Mouse (Mus musculus) hindbrain, embryonic 15.5 days (tissue): ENCODE measurements at regions not wholly inside any gene's neighbourhood (a gene's known extent, or its start where the extent isn't known, plus 50 kb on each side); places are given as distances from the start of the nearest gene placed in this dataset.
"Not testable (repeated sequence)": the region's sequence is repeated elsewhere in the genome, so short reads cannot be mapped to it uniquely, and the experiment has no call there.

Experiments used
- ATAC-seq: fragments of 200-750 bp; cut with Nextera tagmentation; 2 replicates; pipeline ENCODE4 v1.8.0; 2017; ENCODE audit warnings: low read depth, moderate number of reproducible peaks, moderate TSS enrichment; ENCODE audit not compliant: low FRiP score
- H3K27ac ChIP-seq: fragments of 300-500 bp; sonication (generic); replicated peaks from 2 replicates; pipeline ENCODE4 v1.5.1; 2015; ENCODE audit warnings: mild to moderate bottlenecking, inconsistent platforms
- H3K27me3 ChIP-seq: fragments of 300-500 bp; sonication (generic); 2 replicates; pipeline ENCODE4 v1.6.1; 2015; ENCODE audit warnings: control low read depth, inconsistent platforms
- H3K36me3 ChIP-seq: fragments of 300-500 bp; sonication (generic); 2 replicates; pipeline ENCODE4 v1.6.1; 2015; ENCODE audit warnings: control low read depth, inconsistent platforms
- H3K4me1 ChIP-seq: fragments of 300-500 bp; sonication (generic); replicated peaks from 2 replicates; pipeline ENCODE4 v1.6.1; 2015; ENCODE audit warnings: control low read depth, inconsistent platforms
- H3K4me2 ChIP-seq: fragments of 300-500 bp; sonication (generic); 2 replicates; pipeline ENCODE4 v1.6.1; 2015; ENCODE audit warnings: moderate library complexity, mild to moderate bottlenecking, inconsistent platforms
- H3K4me3 ChIP-seq: fragments of 300-500 bp; sonication (generic); 2 replicates; pipeline ENCODE4 v1.5.1; 2015; ENCODE audit warnings: mild to moderate bottlenecking, inconsistent platforms
- H3K9ac ChIP-seq: fragments of 300-500 bp; sonication (generic); 2 replicates; pipeline ENCODE4 v1.6.1; 2015; ENCODE audit warnings: inconsistent platforms
- H3K9me3 ChIP-seq: fragments of 300-500 bp; sonication (generic); 2 replicates; pipeline ENCODE4 v1.6.1; 2016; ENCODE audit warnings: control low read depth, inconsistent platforms
- WGBS: fragments of 180-500 bp; shearing (Covaris S2); methylation state at CpG from one replicate; pipeline ENCODE4 v1.1.7; 2015; 5-methylcytosine and 5-hydroxymethylcytosine counted together

- Histone ChIP-seq H3K9ac (no peak overlapping the region), H3K4me1 (no peaks in the 10 kb centered on the region), H3K27ac (no peak overlapping the region), H3K27me3 (no peaks in the 10 kb centered on the region), H3K36me3 (no peaks in the 10 kb centered on the region), H3K4me2 (no peak overlapping the region), H3K4me3 (no peak overlapping the region), H3K9me3 (no peaks in the 10 kb centered on the region)
- WGBS = 84% methylated on average over 13 of the region's 13 CpGs
- ATAC-seq = no peak
Observed at GRCm38 (mm10) chr10:96709698-96710356, 93.0 kb downstream of the Btg1 start.

- no peak overlapping the region for H3K4me3 ChIP-seq
- H3K9me3 ChIP-seq = no peaks in the 10 kb centered on the region
- no peaks in the 10 kb centered on the region for H3K36me3 ChIP-seq
- no peak for ATAC-seq
- no peak overlapping the region for H3K27ac ChIP-seq
- H3K4me2 ChIP-seq = no peak overlapping the region
- peaks cover under 1% of the 10 kb centered on the region; the same call in 1 of the 2 replicates for H3K4me1 ChIP-seq
- no peaks in the 10 kb centered on the region for H3K27me3 ChIP-seq
- 79% methylated on average over 2 of the region's 2 CpGs for WGBS
- no peak overlapping the region for H3K9ac ChIP-seq
Observed at GRCm38 (mm10) chr10:96711993-96712392, 95.2 kb downstream of the Btg1 start.

DNA sequence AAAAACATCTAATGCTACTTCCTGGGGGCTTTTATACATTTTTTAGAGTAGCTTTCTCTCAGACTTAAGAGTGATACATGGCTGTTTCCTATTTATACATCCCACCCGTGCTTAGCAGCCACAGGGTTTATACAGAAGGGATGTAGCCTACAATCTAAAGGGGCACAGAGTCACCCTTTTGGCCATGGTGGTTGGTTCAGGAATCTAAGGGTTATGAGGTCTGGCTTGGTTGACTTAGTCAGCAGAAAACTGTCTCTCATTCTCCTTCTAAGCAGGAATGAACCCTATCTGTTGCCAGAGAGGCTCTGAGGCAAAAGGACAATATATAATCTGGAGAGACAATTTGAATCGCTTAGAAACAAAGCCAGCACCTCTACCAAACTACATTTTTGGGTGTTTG lies 97.9 kb downstream of the Btg1 start:
- H3K4me1 ChIP-seq = peaks cover 5% of the 10 kb centered on the region; the same call in 1 of the 2 replicates
- H3K9ac ChIP-seq = no peak overlapping the region
- no peak for ATAC-seq
- H3K4me3 ChIP-seq = no peak overlapping the region
- H3K36me3 ChIP-seq = no peaks in the 10 kb centered on the region
- no peaks in the 10 kb centered on the region for H3K9me3 ChIP-seq
- no peak overlapping the region for H3K4me2 ChIP-seq
- no peaks in the 10 kb centered on the region for H3K27me3 ChIP-seq
- 84% methylated on average over 2 of the region's 2 CpGs for WGBS
- no peak overlapping the region for H3K27ac ChIP-seq

DNA sequence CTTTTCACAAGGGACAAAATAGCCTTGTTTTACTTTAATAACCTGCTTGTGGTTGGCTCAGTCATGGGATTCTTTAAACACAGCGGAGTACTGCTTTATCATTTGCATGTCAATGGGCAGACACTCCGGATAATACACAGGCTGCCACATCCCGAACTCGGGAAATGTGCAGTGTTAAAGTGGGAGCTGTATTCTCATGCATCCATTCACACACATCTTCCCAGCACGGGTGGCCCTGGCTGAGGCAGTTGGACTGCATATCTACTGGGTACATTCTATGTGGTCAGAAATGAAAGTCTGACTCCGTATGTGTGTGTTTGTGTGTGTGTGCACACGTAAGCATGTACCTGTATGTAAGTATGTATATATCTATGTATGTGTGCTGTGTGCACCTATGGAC lies 100.5 kb downstream of the Btg1 start:
- ATAC-seq = 0 out of 2 replicates have a peak, but pooled peaks have one; percentile 16
- Histone ChIP-seq H3K9me3 (no peaks in the 10 kb centered on the region), H3K4me3 (no peak overlapping the region), H3K27me3 (no peaks in the 10 kb centered on the region), H3K9ac (no peak overlapping the region), H3K4me1 (peaks cover 13% of the 10 kb centered on the region), H3K4me2 (no peak overlapping the region), H3K36me3 (no peaks in the 10 kb centered on the region), H3K27ac (no peak overlapping the region)
- WGBS = 36% methylated on average over 7 of the region's 7 CpGs

DNA sequence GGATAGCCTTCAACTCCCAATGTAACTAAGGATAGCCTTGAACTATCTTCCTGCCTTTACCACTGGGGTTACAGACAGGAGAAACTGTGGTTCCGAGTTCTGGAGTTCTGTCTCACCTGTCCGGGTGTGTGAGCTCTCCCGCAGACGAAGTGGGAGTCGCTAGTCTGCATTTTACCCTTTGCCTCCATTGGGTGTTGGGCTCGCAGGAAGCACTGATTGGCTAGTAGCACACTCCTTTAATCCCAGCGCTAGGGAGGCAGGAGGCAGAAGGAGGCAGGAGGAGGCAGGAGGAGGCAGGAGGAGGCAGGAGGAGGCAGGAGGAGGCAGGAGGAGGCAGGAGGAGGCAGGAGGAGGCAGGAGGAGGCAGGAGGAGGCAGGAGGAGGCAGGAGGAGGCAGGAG lies 101.9 kb downstream of the Btg1 start:
- ATAC-seq, H3K27me3 ChIP-seq: not testable (repeated sequence)
- WGBS = 93% methylated on average over 7 of the region's 7 CpGs

GRCm38 (mm10) chr10:96720281-96720711 lies 103.5 kb downstream of the Btg1 start:
- H3K36me3 ChIP-seq = no peaks in the 10 kb centered on the region
- H3K27me3 ChIP-seq = no peaks in the 10 kb centered on the region
- peak; percentile 54; the same call in 1 of the 2 replicates for ATAC-seq
- H3K4me2 ChIP-seq = no peak overlapping the region
- H3K4me3 ChIP-seq = no peak overlapping the region
- peaks cover 18% of the 10 kb centered on the region for H3K4me1 ChIP-seq
- no peaks in the 10 kb centered on the region for H3K9me3 ChIP-seq
- H3K9ac ChIP-seq = no peak overlapping the region
- H3K27ac ChIP-seq = no peak overlapping the region
- WGBS = 58% methylated on average over 7 of the region's 7 CpGs

More for the DNA sequence above, 101.9 kb downstream of the Btg1 start:
- not testable (repeated sequence) for H3K9me3 ChIP-seq, H3K4me2 ChIP-seq, H3K4me3 ChIP-seq, H3K27ac ChIP-seq, H3K36me3 ChIP-seq, H3K9ac ChIP-seq
- peaks cover 18% of the 10 kb centered on the region for H3K4me1 ChIP-seq

DNA sequence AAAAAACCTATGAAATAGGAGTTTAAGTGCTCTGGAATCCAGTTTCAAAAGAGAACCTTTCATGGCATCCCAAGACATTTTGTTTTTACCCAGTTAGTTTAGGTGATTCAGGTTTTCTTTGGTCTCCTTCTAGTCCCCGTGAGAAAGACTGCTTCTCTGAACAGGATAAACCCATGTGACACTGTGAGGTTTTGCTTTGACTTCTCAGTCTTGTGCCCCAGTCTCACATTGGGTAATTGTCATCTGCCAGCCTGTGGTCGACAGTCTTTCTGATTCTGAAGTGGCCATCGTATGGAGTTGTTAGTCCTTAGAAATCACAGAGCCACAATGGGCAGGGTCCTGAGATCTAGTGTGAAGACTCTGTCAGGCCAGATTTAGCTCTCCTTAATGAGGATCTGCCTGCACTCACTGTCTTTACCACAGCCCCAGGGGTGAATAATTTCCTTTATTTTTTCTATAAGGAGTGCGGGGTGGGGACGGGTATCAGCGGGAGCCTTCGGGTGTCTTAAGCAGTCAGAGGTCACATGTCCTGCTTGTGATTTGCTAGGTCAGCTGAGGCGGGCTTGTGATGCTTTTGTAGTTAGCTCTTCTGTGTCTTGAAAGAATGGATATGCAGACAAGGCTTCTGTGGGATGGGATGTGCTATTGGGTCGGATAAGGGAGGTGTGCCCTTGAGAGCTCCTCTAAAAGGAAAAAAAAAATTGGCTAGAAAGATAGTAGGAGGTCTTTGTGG lies 104.3 kb downstream of the Btg1 start:
- Histone ChIP-seq H3K4me3 (no peak overlapping the region), H3K9me3 (no peaks in the 10 kb centered on the region), H3K4me1 (peaks cover 18% of the 10 kb centered on the region), H3K9ac (no peak overlapping the region), H3K4me2 (no peak overlapping the region), H3K27me3 (no peaks in the 10 kb centered on the region), H3K36me3 (no peaks in the 10 kb centered on the region), H3K27ac (no peak overlapping the region)
- no peak for ATAC-seq
- WGBS = 21% methylated on average over 9 of the region's 9 CpGs

GRCm38 (mm10) chr10:96722491-96722890 lies 105.7 kb downstream of the Btg1 start:
- peak; percentile 87 for ATAC-seq
- no peak overlapping the region for H3K9ac ChIP-seq
- 26% methylated on average over 9 of the region's 9 CpGs for WGBS
- H3K4me1 ChIP-seq = peaks cover 14% of the 10 kb centered on the region
- no peak overlapping the region for H3K4me2 ChIP-seq
- no peaks in the 10 kb centered on the region for H3K9me3 ChIP-seq
- H3K27me3 ChIP-seq = no peaks in the 10 kb centered on the region
- H3K27ac ChIP-seq = no peak overlapping the region; the same call in 1 of the 2 replicates
- no peak overlapping the region for H3K4me3 ChIP-seq
- no peaks in the 10 kb centered on the region for H3K36me3 ChIP-seq

- 95% methylated on average over 6 of the region's 6 CpGs for WGBS
- no peaks in the 10 kb centered on the region for H3K27me3 ChIP-seq
- ATAC-seq = no peak
Observed at GRCm38 (mm10) chr10:96723071-96723470, 106.3 kb downstream of the Btg1 start.

GRCm38 (mm10) chr10:96724436-96725175 lies 107.8 kb downstream of the Btg1 start:
- no peak overlapping the region for H3K27ac ChIP-seq
- H3K4me3 ChIP-seq = no peak overlapping the region
- peaks cover 14% of the 10 kb centered on the region for H3K4me1 ChIP-seq
- H3K9me3 ChIP-seq = no peaks in the 10 kb centered on the region
- ATAC-seq = no peak
- 58% methylated on average over 11 of the region's 11 CpGs for WGBS
- H3K4me2 ChIP-seq = no peak overlapping the region
- no peaks in the 10 kb centered on the region for H3K27me3 ChIP-seq
- no peaks in the 10 kb centered on the region for H3K36me3 ChIP-seq
- H3K9ac ChIP-seq = no peak overlapping the region

More at GRCm38 (mm10) chr10:96723071-96723470, 106.3 kb downstream of the Btg1 start:
- no peak overlapping the region for H3K27ac ChIP-seq
- H3K4me2 ChIP-seq = no peak overlapping the region
- H3K9me3 ChIP-seq = no peaks in the 10 kb centered on the region
- no peak overlapping the region for H3K9ac ChIP-seq
- no peaks in the 10 kb centered on the region for H3K36me3 ChIP-seq
- peaks cover 14% of the 10 kb centered on the region for H3K4me1 ChIP-seq
- no peak overlapping the region for H3K4me3 ChIP-seq

- peaks cover 7% of the 10 kb centered on the region; the same call in 1 of the 2 replicates for H3K4me1 ChIP-seq
- H3K27me3 ChIP-seq = no peaks in the 10 kb centered on the region
- H3K27ac ChIP-seq = no peak overlapping the region
- H3K4me2 ChIP-seq = no peak overlapping the region
- ATAC-seq = no peak
- H3K36me3 ChIP-seq = no peaks in the 10 kb centered on the region
- H3K9ac ChIP-seq = no peak overlapping the region
- 85% methylated on average over 12 of the region's 12 CpGs for WGBS
- H3K4me3 ChIP-seq = no peak overlapping the region
- no peaks in the 10 kb centered on the region for H3K9me3 ChIP-seq
Observed at GRCm38 (mm10) chr10:96726801-96727780, 110.3 kb downstream of the Btg1 start.
